Mouse (Mus musculus) layer of hippocampus, adult 8-10 months (tissue): ENCODE data around the gene Slitrk4. TPM values are rescaled to one million over a fixed set of nuclear protein-coding genes. Genes with fewer than 3 reads are reported as not detected.

Source experiments
- DNase-seq, 2 experiments: peaks; one replicate each; pipeline ENCODE4 v3.0.0; 2022; ENCODE audit warnings: low spot score in 2 of 2
- total RNA-seq, 4 experiments: library from RNA; stranded (reverse); gene quantifications; 2 replicates each; pipeline ENCODE4 v1.2.4; 2022

Slitrk4 gene
- total RNA-seq = 10 to 100 TPM; 35.7 to 53.5 (median 43.4) TPM

DNA sequence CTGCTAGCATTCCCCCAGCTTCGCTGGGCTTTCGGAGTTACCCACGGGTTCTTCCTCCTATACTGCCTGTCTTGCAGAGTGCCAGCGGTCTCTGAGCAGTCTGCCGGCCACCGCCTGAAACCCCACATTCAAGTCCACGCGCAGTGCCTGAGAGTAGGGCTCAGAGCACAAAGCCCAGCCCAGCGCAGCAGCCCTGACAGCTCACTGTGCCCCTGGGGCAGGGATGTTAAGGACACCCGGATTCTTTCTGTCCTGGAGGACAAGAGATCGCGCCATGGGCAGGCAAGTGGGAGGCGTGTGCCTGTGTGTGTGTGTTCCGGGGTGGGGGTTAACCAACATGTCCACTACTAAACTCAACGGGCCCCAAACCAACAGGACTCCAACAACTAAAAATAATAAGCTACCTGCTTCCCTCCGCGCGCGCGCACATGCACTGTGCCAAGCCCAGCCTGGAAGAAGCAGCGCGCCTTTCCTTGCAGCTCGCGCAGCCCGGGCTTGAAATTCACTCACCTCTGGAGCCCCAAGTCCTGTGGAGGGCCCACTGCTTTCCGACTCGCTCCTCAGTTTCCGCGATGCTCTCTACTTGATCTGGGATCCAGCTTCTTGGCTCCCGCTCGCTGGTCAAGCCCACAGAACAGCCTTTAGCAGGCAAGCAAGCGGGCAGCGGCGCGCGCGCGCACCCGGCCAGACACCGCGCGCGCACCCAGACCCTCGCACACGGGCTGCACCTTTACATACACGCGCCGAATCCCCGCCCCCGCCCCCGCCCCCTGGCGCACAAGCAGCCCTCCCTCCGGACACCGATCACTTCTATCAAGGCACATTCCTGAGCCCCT lies at the start of gene Slitrk4:
Gene Slitrk4 (minus strand): TSS at position 707 of the 836 bp plus-strand sequence.
- DNase-seq = peak; percentile 7 to 22

- no peak for DNase-seq
Observed at GRCm38 (mm10) chrX:64319501-64319900, 42.7 kb upstream of the Slitrk4 start.

- DNase-seq = no peak
Observed at GRCm38 (mm10) chrX:64277991-64278301, 1.1 kb upstream of the Slitrk4 start.

DNA sequence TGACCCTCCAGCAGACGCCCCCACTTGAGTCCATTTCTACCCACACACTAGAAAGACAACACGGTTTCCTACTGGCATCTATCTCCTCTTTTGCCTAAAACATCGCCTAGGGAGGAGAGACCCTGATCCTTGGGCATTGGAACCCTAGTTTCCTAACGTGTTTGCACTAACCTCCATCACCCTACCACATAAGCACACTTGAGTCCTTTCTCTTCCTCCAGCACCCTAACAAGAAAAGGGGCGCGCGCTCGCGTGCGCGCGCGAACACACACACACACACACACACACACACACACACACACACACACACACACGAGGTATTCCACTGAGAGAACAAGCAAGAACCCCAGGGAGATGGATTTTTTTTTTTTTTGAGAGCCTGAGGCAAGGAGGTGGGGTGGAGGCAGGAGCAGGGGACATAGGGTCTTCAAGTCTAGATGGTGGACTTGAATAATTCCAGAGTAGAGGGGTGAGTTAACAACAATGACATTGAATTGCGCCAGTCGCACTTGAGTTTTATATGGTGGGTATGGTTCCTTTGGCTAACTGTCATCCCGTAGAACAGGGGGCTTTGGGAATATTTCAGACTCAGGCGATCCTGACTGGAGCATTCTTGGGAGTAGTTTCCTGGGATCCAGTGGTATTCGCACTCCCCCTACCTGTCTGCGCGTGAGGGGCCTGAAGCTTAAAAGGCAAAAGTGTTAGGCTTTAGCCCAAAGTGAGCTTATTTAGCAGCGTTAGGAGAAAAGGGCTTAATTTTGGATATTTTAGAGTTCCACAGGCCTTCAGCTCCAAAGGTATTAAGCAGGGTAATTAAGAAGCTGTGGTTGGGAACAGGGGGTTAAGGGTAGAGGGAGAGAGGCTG lies 562 bp upstream of the Slitrk4 start:
- DNase-seq = peak in 1 of 2 experiments; percentile 3

DNA sequence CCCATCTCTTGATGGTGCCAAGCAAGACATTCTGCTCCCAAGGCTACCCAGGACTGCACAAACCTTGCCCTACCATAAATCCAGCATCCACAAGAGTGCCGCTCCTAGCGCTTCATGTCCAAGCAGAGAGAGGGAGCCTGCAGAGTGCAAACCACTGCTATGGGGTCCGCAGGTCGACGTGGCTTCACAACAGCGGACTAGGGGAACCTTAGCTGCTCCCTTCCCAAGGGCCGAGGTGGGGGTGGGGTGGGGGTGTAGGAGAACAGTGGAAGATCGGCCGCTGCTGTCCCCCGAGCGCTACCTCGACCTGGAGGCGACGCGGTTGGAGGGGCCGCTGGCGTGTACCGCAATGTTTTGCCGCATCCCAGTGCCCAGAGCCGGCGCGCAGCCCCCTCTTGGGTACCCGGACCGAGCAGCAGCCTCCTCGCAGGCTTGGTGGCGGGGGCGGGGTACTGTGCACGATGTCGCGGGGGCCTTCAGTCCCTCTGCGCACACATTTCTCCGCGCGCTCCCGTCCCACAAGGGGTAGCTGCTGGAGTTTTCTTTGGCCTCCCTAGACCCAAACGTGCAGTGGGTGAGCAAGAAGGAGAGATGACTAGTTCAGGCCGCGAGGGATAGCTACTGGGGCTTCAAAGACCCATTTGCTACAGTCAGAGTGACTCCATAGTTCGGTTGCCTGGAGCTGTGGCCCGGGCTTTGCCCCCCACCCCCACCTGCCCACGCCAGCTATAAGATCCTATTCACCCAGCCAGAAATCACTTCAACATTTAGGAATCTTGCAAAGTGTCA lies 1.1 kb downstream of the Slitrk4 start:
- DNase-seq = peak in 1 of 2 experiments; percentile 9

GRCm38 (mm10) chrX:64263481-64263880 lies 13.3 kb downstream of the Slitrk4 start:
- no peak for DNase-seq

Other genes with a start within 250 kb of the Slitrk4 start
- not detected for gene Gm6760, start 124.8 kb downstream of the Slitrk4 start, total RNA-seq
- gene 3830417A13Rik, start 103.4 kb downstream of the Slitrk4 start, total RNA-seq = not detected